Mouse (Mus musculus) liver, embryonic 12.5 days (tissue): Measurements from ENCODE around the gene Ccl3. TPM values are rescaled to one million over a fixed set of nuclear protein-coding genes. Genes with fewer than 3 reads are reported as not detected.

Experiments used
- ATAC-seq: fragments of 200-750 bp; cut with Nextera tagmentation; 2 replicates; pipeline ENCODE4 v1.8.0; 2017; ENCODE audit warnings: moderate number of reproducible peaks, mild to moderate bottlenecking, moderate library complexity
- H3K27ac ChIP-seq: fragments of 300-500 bp; sonication (generic); 2 replicates; pipeline ENCODE4 v1.5.1; 2016; ENCODE audit warnings: mild to moderate bottlenecking
- H3K27me3 ChIP-seq: fragments of 300-500 bp; sonication (generic); replicated peaks from 2 replicates; pipeline ENCODE4 v1.6.1; 2016; ENCODE audit warnings: mild to moderate bottlenecking, moderate library complexity
- H3K36me3 ChIP-seq: fragments of 300-500 bp; sonication (generic); 2 replicates; pipeline ENCODE4 v1.6.1; 2016; ENCODE audit warnings: mild to moderate bottlenecking, moderate library complexity
- H3K4me1 ChIP-seq: fragments of 300-500 bp; sonication (generic); 2 replicates; pipeline ENCODE4 v1.6.1; 2016
- H3K4me2 ChIP-seq: fragments of 300-500 bp; sonication (generic); 2 replicates; pipeline ENCODE4 v1.6.1; 2016; ENCODE audit warnings: mild to moderate bottlenecking, moderate library complexity
- H3K4me3 ChIP-seq: fragments of 300-500 bp; sonication (generic); 2 replicates; pipeline ENCODE4 v1.5.1; 2016; ENCODE audit warnings: mild to moderate bottlenecking, moderate library complexity
- H3K9ac ChIP-seq: fragments of 300-500 bp; sonication (generic); 2 replicates; pipeline ENCODE4 v1.6.1; 2016; ENCODE audit warnings: mild to moderate bottlenecking, moderate library complexity
- H3K9me3 ChIP-seq: fragments of 300-500 bp; sonication (generic); replicated peaks from 2 replicates; pipeline ENCODE4 v1.6.1; 2016; ENCODE audit warnings: mild to moderate bottlenecking, moderate library complexity
- WGBS: fragments of 180-500 bp; shearing (Covaris S2); methylation state at CpG from one replicate; pipeline ENCODE4 v1.1.7; 2016; ENCODE audit not compliant: insufficient replicate concordance; 5-methylcytosine and 5-hydroxymethylcytosine counted together
- polyA plus RNA-seq: library from polyadenylated mRNA; unstranded; fragments of >200 nt; fragmentation: Nextera tagmentation; extraction: Ambion mirVana; gene quantifications from 2 replicates; pipeline ENCODE4 v1.2.1, GENCODE M21; 2016

The Ccl3 gene
- 1.6 and 2.0 TPM in 2 replicates for polyA plus RNA-seq

DNA sequence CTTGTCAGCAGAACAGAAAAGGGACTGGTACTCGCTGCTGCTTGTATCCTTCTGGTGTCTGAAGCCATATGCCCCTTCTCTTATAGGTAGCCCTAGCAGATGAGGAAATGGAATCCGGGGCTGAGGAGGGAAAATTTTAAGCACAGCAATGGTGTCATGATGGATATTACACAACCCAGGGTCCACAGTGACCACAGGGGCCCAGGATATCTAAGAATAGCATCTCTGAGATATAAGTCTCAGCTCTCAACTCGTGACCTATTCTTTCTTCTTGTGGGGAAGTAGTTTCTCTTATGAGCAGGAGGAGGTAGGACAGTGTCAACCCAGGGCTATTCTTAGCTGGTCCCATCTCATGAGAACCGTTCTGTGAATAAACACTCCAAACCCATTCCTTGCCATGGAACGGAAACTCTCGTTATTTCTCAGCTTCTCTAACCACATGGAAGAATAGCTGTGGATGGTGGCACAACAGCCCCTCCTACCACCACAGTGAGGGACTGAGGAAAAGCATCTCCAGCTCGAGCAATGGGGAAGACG lies at the start of gene Ccl3:
Gene Ccl3 (minus strand): TSS at position 51 of the 537 bp plus-strand sequence.
- H3K9me3 ChIP-seq = no peaks in the 10 kb centered on the region
- H3K27me3 ChIP-seq = no peaks in the 10 kb centered on the region
- H3K36me3 ChIP-seq = no peaks in the 10 kb centered on the region
- H3K9ac ChIP-seq = no peak within 1 kb of the TSS
- no peak within 1 kb of the TSS for H3K4me2 ChIP-seq
- no peak within 1 kb of the TSS for H3K27ac ChIP-seq
- WGBS = 39% methylated on average over 8 of the region's 8 CpGs
- no peaks in the 10 kb centered on the region for H3K4me1 ChIP-seq
- no peak for ATAC-seq
- no peak within 1 kb of the TSS for H3K4me3 ChIP-seq

GRCm38 (mm10) chr11:83692008-83692407 lies 42.9 kb upstream of the Ccl3 start:
- H3K9ac ChIP-seq = no peak overlapping the region
- no peaks in the 10 kb centered on the region for H3K36me3 ChIP-seq
- no peak overlapping the region for H3K27ac ChIP-seq
- no peak overlapping the region for H3K4me2 ChIP-seq
- H3K9me3 ChIP-seq = no peaks in the 10 kb centered on the region
- H3K27me3 ChIP-seq = no peaks in the 10 kb centered on the region
- no peaks in the 10 kb centered on the region for H3K4me1 ChIP-seq
- no peak for ATAC-seq
- no peak overlapping the region for H3K4me3 ChIP-seq
- WGBS = 26% methylated on average over 1 of the region's 1 CpGs

DNA sequence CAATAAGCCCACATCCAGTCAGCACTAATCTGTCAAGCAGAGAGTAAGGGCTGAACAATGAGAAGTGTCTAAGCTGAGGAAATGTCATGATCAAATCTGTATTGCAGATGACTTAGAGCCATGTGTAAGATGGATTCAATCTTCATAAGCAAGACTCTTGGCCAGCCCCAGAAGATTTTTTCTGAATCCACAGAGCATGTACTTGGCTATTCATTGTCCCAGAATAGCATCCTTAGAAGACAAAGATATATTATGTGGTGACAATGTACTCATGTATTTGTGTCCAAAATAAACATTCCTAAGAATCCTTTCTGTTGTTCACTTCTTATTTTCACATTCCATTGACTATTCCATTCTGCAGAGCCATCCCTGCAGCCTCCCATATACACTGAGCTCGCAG lies 40.8 kb upstream of the Ccl3 start:
- 39% methylated on average over 1 of the region's 1 CpGs for WGBS
- H3K4me3 ChIP-seq = no peak overlapping the region
- no peaks in the 10 kb centered on the region for H3K27me3 ChIP-seq
- H3K4me1 ChIP-seq = no peaks in the 10 kb centered on the region
- ATAC-seq = no peak
- no peaks in the 10 kb centered on the region for H3K36me3 ChIP-seq
- no peak overlapping the region for H3K9ac ChIP-seq
- H3K27ac ChIP-seq = no peak overlapping the region
- no peaks in the 10 kb centered on the region for H3K9me3 ChIP-seq
- no peak overlapping the region for H3K4me2 ChIP-seq

- no peak overlapping the region for H3K4me2 ChIP-seq
- no peaks in the 10 kb centered on the region for H3K9me3 ChIP-seq
- WGBS = 61% methylated on average over 1 of the region's 1 CpGs
- H3K27ac ChIP-seq = no peak overlapping the region
- no peak overlapping the region for H3K9ac ChIP-seq
- H3K36me3 ChIP-seq = no peaks in the 10 kb centered on the region
- no peaks in the 10 kb centered on the region for H3K4me1 ChIP-seq
- H3K27me3 ChIP-seq = 0 out of 2 replicates have a peak, but pooled peaks cover 3% of the 10 kb centered on the region
- H3K4me3 ChIP-seq = no peak overlapping the region
- ATAC-seq = no peak
Observed at GRCm38 (mm10) chr11:83675665-83676064, 26.5 kb upstream of the Ccl3 start.

DNA sequence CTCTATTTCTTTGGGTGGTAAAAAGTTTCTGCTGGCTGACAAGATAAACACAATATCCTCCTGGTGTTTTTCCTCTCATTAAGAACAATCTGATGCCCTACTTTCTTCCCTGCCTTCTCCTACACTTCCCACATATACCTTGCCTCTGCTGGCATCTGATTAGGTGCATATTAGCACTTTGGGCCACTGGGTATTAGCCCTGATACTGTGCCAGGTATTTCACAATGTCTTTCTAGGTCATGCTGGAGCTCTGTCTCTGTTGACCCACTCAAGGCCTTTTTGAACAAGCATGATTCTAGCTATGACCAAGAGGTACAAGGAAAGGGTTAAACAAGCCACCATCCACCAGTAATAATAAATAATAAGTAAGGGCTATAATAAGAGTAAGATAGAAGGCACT lies 22.6 kb upstream of the Ccl3 start:
- Histone ChIP-seq H3K27me3 (peaks cover 3% of the 10 kb centered on the region; the same call in 1 of the 2 replicates), H3K4me2 (no peak overlapping the region), H3K9me3 (no peaks in the 10 kb centered on the region), H3K4me3 (no peak overlapping the region), H3K36me3 (no peaks in the 10 kb centered on the region), H3K9ac (no peak overlapping the region), H3K4me1 (no peaks in the 10 kb centered on the region), H3K27ac (no peak overlapping the region)
- ATAC-seq = no peak

DNA sequence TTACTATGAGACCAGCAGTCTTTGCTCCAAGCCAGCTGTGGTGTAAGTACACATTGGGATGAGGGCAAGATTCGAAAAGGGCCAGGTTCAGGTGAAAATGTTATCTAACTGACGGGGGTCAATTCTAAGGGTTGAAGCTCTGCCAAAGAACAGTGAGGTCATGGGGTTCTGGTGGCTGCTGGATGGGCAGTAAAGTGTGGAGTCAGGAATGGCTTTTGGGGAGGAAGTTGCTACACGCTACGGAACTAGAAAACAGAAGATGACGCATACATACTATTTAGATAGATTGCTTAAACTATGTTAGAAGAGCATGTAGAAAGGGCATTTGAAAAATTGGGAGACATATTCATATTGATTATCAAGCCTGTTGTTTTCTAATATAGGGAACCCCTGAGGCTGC lies 14.4 kb upstream of the Ccl3 start:
- H3K4me1 ChIP-seq = no peaks in the 10 kb centered on the region

DNA sequence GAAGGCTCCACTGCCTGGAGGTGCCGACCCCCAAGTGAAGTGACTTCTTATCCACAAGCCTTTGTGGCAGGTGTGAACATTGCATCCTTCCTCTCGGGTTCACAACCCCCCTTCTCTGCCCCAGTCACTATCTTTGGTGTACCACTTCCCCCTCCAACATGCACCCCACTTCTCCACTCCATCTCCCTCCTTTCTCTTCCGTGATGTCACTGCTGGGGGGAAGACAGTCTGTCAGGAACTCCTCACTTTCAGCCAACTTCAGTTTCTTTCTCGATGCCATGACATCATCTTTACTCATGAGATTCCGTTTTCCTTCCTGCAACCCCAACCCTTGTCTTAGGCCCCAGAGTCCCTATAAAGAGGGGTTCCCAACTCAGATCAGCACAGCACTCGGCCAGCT lies 13.0 kb upstream of the Ccl3 start, which contains the start of gene Ccl4:
Gene Ccl4 (plus strand): TSS at position 381 of the 400 bp plus-strand sequence.
- no peak for ATAC-seq
- no peaks in the 10 kb centered on the region for H3K9me3 ChIP-seq
- H3K4me3 ChIP-seq = no peak within 1 kb of the TSS
- no peak within 1 kb of the TSS for H3K4me2 ChIP-seq
- H3K4me1 ChIP-seq = no peaks in the 10 kb centered on the region
- no peaks in the 10 kb centered on the region for H3K36me3 ChIP-seq
- no peaks in the 10 kb centered on the region; the same call in 1 of the 2 replicates for H3K27me3 ChIP-seq
- H3K9ac ChIP-seq = no peak within 1 kb of the TSS
- 42% methylated on average over 6 of the region's 6 CpGs for WGBS
- no peak within 1 kb of the TSS for H3K27ac ChIP-seq

More for the DNA sequence above, 14.4 kb upstream of the Ccl3 start:
- Histone ChIP-seq H3K9ac (no peak overlapping the region), H3K27ac (no peak overlapping the region), H3K36me3 (no peaks in the 10 kb centered on the region), H3K9me3 (no peaks in the 10 kb centered on the region), H3K27me3 (no peaks in the 10 kb centered on the region; the same call in 1 of the 2 replicates), H3K4me3 (no peak overlapping the region), H3K4me2 (no peak overlapping the region)
- WGBS = 49% methylated on average over 5 of the region's 5 CpGs
- ATAC-seq = no peak

DNA sequence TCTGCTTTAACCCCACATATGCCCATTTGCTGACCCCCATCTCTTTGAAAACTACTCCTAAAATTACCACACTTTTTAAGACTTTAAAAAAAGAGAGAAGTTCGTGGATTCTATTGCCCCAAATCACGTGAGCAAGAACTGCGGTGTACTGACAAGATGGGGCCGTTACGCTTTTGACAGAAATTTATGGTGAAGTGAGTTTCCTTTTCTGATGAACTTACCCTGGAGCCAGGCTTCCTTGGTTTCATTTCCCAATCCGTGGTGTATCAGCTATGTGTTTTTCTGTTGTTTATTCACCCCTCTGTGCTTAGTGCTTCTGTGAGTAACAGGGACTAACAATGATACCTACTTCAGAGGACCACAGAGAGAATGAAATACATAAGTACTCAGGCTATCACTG lies 9.6 kb upstream of the Ccl3 start:
- Histone ChIP-seq H3K4me2 (no peak overlapping the region), H3K4me1 (no peaks in the 10 kb centered on the region), H3K9ac (no peak overlapping the region), H3K36me3 (no peaks in the 10 kb centered on the region), H3K4me3 (no peak overlapping the region), H3K27me3 (no peaks in the 10 kb centered on the region), H3K9me3 (no peaks in the 10 kb centered on the region), H3K27ac (no peak overlapping the region)
- WGBS = 42% methylated on average over 6 of the region's 6 CpGs
- ATAC-seq = no peak

DNA sequence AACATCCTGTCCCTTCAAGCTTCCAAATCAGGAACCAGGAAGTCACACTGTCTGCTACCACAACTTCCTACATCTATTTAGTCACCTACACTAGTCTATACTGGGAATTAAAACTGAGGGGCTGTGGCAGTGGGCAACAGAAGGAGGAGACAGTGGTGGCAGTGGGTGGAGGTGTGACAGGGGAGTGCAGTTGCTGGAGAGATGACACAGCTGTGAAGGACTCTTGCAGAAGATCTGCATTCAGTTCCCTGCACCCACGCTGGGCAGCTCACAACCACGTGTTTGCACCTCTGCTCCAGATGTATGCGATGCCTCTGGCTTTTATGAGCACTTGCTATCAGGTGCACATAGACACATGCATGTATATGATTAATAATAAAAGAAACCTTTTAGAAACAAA lies 8.4 kb upstream of the Ccl3 start:
- no peak overlapping the region for H3K27ac ChIP-seq
- H3K4me2 ChIP-seq = no peak overlapping the region
- H3K4me1 ChIP-seq = no peaks in the 10 kb centered on the region
- H3K36me3 ChIP-seq = no peaks in the 10 kb centered on the region
- H3K4me3 ChIP-seq = no peak overlapping the region
- WGBS = 78% methylated on average over 3 of the region's 3 CpGs
- no peaks in the 10 kb centered on the region for H3K27me3 ChIP-seq
- H3K9me3 ChIP-seq = no peaks in the 10 kb centered on the region
- no peak overlapping the region for H3K9ac ChIP-seq
- no peak for ATAC-seq

- no peaks in the 10 kb centered on the region for H3K36me3 ChIP-seq
- no peak overlapping the region for H3K4me2 ChIP-seq
- no peak overlapping the region for H3K4me3 ChIP-seq
- H3K9me3 ChIP-seq = no peaks in the 10 kb centered on the region
- no peaks in the 10 kb centered on the region for H3K4me1 ChIP-seq
- H3K27ac ChIP-seq = no peak overlapping the region
- 68% methylated on average over 8 of the region's 8 CpGs for WGBS
- H3K9ac ChIP-seq = no peak overlapping the region
- no peak for ATAC-seq
- H3K27me3 ChIP-seq = no peaks in the 10 kb centered on the region
Observed at GRCm38 (mm10) chr11:83654606-83655005, 5.5 kb upstream of the Ccl3 start.

- H3K4me3 ChIP-seq = no peak overlapping the region
- H3K9me3 ChIP-seq = no peaks in the 10 kb centered on the region
- H3K4me2 ChIP-seq = no peak overlapping the region
- no peaks in the 10 kb centered on the region for H3K4me1 ChIP-seq
- ATAC-seq = no peak
- WGBS = 82% methylated on average over 6 of the region's 6 CpGs
- no peaks in the 10 kb centered on the region for H3K27me3 ChIP-seq
- no peak overlapping the region for H3K27ac ChIP-seq
- no peak overlapping the region for H3K9ac ChIP-seq
- H3K36me3 ChIP-seq = no peaks in the 10 kb centered on the region
Observed at GRCm38 (mm10) chr11:83646356-83647149, 2.6 kb downstream of the Ccl3 start.

- H3K27ac ChIP-seq = no peak within 1 kb of the TSS
- H3K9ac ChIP-seq = no peak within 1 kb of the TSS
- no peak for ATAC-seq
- H3K4me1 ChIP-seq = no peaks in the 10 kb centered on the region
- 72% methylated on average over 1 of the region's 1 CpGs for WGBS
- H3K4me3 ChIP-seq = no peak within 1 kb of the TSS
- no peaks in the 10 kb centered on the region for H3K9me3 ChIP-seq
- no peaks in the 10 kb centered on the region for H3K36me3 ChIP-seq
- H3K27me3 ChIP-seq = no peaks in the 10 kb centered on the region
- H3K4me2 ChIP-seq = no peak within 1 kb of the TSS
Observed at GRCm38 (mm10) chr11:83645521-83645920, 3.6 kb downstream of the Ccl3 start, which contains the start of gene Rpl9-ps1. Gene Rpl9-ps1 (minus strand): TSS chr11:83645621.
